Mouse (Mus musculus) ES-Bruce4 (cell line): ENCODE results near the gene Retsat. TPM values are rescaled to one million over a fixed set of nuclear protein-coding genes. Genes with fewer than 3 reads are reported as not detected.

Experiments used
- H3K27ac ChIP-seq: 2 replicates; pipeline ENCODE4 v1.5.1; 2012; ENCODE audit warnings: low read length, inconsistent platforms; ENCODE audit not compliant: insufficient read depth
- H3K27me3 ChIP-seq: 2 replicates; pipeline ENCODE4 v1.6.1; 2012; ENCODE audit warnings: mild to moderate bottlenecking, low read length, inconsistent platforms; ENCODE audit not compliant: control insufficient read depth, poor library complexity, insufficient read depth, severe bottlenecking
- H3K36me3 ChIP-seq: 2 replicates; pipeline ENCODE4 v1.6.1; 2012; ENCODE audit warnings: inconsistent platforms, mild to moderate bottlenecking, low read length, moderate library complexity; ENCODE audit not compliant: control insufficient read depth, poor library complexity, insufficient read depth, severe bottlenecking
- H3K4me1 ChIP-seq: one replicate; pipeline ENCODE4 v1.8.1; 2011; ENCODE audit warnings: low read length; ENCODE audit not compliant: control insufficient read depth, insufficient read depth
- H3K4me3 ChIP-seq: 2 replicates; pipeline ENCODE4 v1.5.1; 2011; ENCODE audit warnings: low read depth, mild to moderate bottlenecking, low read length
- H3K9ac ChIP-seq: 2 replicates; pipeline ENCODE4 v1.6.1; 2012; ENCODE audit warnings: low read depth, mild to moderate bottlenecking, inconsistent platforms; ENCODE audit not compliant: poor library complexity, severe bottlenecking
- H3K9me3 ChIP-seq: replicated peaks from 2 replicates; pipeline ENCODE4 v1.6.1; 2012; ENCODE audit warnings: mild to moderate bottlenecking, low read length, inconsistent platforms; ENCODE audit not compliant: control insufficient read depth, poor library complexity, insufficient read depth, severe bottlenecking
- CTCF ChIP-seq: IDR thresholded peaks from one replicate; pipeline ENCODE4 v1.8.1; 2011; ENCODE audit warnings: low read depth, low read length
- EP300 ChIP-seq: IDR thresholded peaks from 2 replicates; pipeline ENCODE4 v1.6.1; 2011; ENCODE audit warnings: low read depth, low read length; ENCODE audit not compliant: insufficient read depth
- POLR2A ChIP-seq: IDR thresholded peaks from one replicate; pipeline ENCODE4 v1.8.1; 2011; ENCODE audit warnings: low read length; ENCODE audit not compliant: insufficient read depth
- polyA plus RNA-seq: library from polyadenylated mRNA; stranded (reverse); fragments of >200 nt; gene quantifications from 2 replicates; pipeline ENCODE4 v1.2.4, GENCODE M21; 2011; ENCODE audit warnings: low read depth; ENCODE audit not compliant: missing spikeins, insufficient read depth, insufficient read length

The Retsat gene
- polyA plus RNA-seq, 1 experiment = 5.2 TPM

- Histone ChIP-seq H3K4me3 (peak overlapping the region; percentile 59), H3K9me3 (no peaks in the 10 kb centered on the region), H3K9ac (peak overlapping the region; percentile 52; the same call in 1 of the 2 replicates), H3K4me1 (peaks cover 4% of the 10 kb centered on the region), H3K36me3 (no peaks in the 10 kb centered on the region), H3K27me3 (no peaks in the 10 kb centered on the region), H3K27ac (peak overlapping the region; percentile 52; the same call in 1 of the 2 replicates)
- TF ChIP-seq CTCF (no peak), EP300 (no peak), POLR2A (no peak)
These were observed 45.2 kb upstream of the Retsat start for GRCm38 (mm10) chr6:72553079-72553412.

DNA sequence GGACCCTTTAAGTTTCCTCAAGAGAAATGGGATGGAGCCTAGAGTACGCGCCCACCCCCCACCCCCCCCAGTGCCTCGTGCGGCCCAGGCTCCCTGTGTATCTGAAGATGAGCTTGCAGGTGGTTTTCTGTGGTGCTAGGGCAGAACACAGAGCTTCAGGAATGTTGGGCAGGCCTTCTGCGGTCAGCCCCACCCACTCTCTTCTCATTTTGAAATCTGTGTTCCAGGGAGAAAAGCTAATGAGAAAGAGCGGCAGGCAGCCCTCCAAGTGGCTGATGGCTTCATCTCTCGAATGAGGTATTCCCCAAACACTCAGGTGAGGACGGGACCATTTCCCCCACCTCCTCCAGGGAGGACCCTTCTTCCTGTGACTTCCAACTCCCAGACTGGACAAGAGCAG lies 37.5 kb upstream of the Retsat start:
- no peak overlapping the region for H3K9ac ChIP-seq
- H3K4me3 ChIP-seq = no peak overlapping the region
- TF ChIP-seq EP300 (no peak), POLR2A (no peak), CTCF (no peak)
- H3K36me3 ChIP-seq = 0 out of 2 replicates have a peak, but pooled peaks cover 2% of the 10 kb centered on the region
- no peak overlapping the region for H3K27ac ChIP-seq
- peaks cover 5% of the 10 kb centered on the region for H3K4me1 ChIP-seq
- H3K27me3 ChIP-seq = no peaks in the 10 kb centered on the region
- no peaks in the 10 kb centered on the region for H3K9me3 ChIP-seq

DNA sequence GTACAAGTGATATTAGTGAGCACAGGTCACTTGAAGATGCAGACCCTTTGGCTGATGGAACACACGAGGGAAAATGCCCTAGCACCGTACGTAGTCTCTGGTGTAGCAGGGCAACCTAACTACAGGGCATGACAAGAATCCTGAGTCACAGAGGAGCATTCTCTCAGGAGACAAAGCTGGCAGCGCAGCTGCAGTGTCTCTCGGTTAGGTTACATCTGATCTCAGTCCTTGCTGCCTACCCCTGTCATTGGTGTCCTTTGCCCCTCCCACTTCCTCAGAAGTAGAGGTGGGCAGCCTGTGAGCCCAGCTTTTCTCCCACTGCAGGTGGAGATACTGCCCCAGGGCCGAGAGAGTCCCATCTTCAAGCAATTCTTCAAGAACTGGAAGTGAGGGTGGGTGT lies 35.8 kb upstream of the Retsat start:
- Histone ChIP-seq H3K4me1 (peaks cover 5% of the 10 kb centered on the region), H3K4me3 (no peak overlapping the region), H3K9me3 (no peaks in the 10 kb centered on the region), H3K36me3 (0 out of 2 replicates have a peak, but pooled peaks cover 2% of the 10 kb centered on the region), H3K27ac (no peak overlapping the region), H3K27me3 (no peaks in the 10 kb centered on the region), H3K9ac (no peak overlapping the region)
- no peak for TF ChIP-seq POLR2A
- no peak for TF ChIP-seq CTCF
- TF ChIP-seq EP300 = no peak

DNA sequence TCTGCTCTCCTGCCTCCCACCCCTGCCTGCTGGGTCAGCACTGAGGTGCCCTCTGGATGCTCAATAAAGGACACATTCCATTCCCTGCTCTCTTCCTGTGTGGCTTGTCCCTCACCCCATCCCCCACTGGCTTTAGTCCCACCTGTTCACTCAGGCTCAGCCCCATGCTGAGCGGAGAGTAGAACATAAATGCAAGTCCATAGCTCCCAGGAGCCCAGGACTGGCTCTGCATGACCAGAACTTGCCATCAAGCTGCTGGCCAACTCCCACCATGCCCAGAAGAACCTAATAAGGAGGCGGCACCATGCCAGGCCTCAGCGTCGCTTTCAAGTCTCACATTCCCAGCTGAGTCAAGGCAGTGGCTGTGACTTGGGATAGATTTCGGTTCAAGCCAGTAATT lies 35.4 kb upstream of the Retsat start:
- H3K4me3 ChIP-seq = no peak overlapping the region
- H3K27me3 ChIP-seq = no peaks in the 10 kb centered on the region
- no peaks in the 10 kb centered on the region for H3K9me3 ChIP-seq
- H3K4me1 ChIP-seq = peaks cover 5% of the 10 kb centered on the region
- no peak overlapping the region for H3K27ac ChIP-seq
- no peak overlapping the region for H3K9ac ChIP-seq
- 0 out of 2 replicates have a peak, but pooled peaks cover 2% of the 10 kb centered on the region for H3K36me3 ChIP-seq
- 0 out of 2 replicates have a peak, but pooled peaks have one; percentile 47 for TF ChIP-seq EP300
- no peak for TF ChIP-seq POLR2A
- TF ChIP-seq CTCF = no peak

GRCm38 (mm10) chr6:72565506-72565905 lies 32.8 kb upstream of the Retsat start:
- no peaks in the 10 kb centered on the region for H3K9me3 ChIP-seq
- H3K27me3 ChIP-seq = no peaks in the 10 kb centered on the region
- TF ChIP-seq CTCF = no peak
- TF ChIP-seq POLR2A = no peak
- TF ChIP-seq EP300 = no peak
- H3K9ac ChIP-seq = no peak overlapping the region
- H3K4me3 ChIP-seq = no peak overlapping the region
- peaks cover 2% of the 10 kb centered on the region for H3K4me1 ChIP-seq
- H3K36me3 ChIP-seq = 0 out of 2 replicates have a peak, but pooled peaks cover 2% of the 10 kb centered on the region
- no peak overlapping the region for H3K27ac ChIP-seq

GRCm38 (mm10) chr6:72566044-72566443 lies 32.2 kb upstream of the Retsat start:
- Histone ChIP-seq H3K9me3 (no peaks in the 10 kb centered on the region), H3K9ac (no peak overlapping the region), H3K27ac (no peak overlapping the region), H3K36me3 (0 out of 2 replicates have a peak, but pooled peaks cover under 1% of the 10 kb centered on the region), H3K4me3 (no peak overlapping the region), H3K4me1 (peaks cover under 1% of the 10 kb centered on the region), H3K27me3 (no peaks in the 10 kb centered on the region)
- peak; percentile 77 for TF ChIP-seq CTCF
- no peak for TF ChIP-seq EP300
